Mouse (Mus musculus) cerebellum, adult 2 months (tissue): ENCODE measurements around the gene Muc4. TPM values are rescaled to one million over a fixed set of nuclear protein-coding genes. Genes with fewer than 3 reads are reported as not detected.
A peak's percentile ranks its signal among the peaks of the same experiment; 100 is the strongest.

Experiments
- DNase-seq, 2 experiments: peaks; one replicate each; pipeline ENCODE4 v3.0.0; 2021
- H3K27ac ChIP-seq: fragments of 200-500 bp; 2 replicates; pipeline ENCODE4 v1.5.1; 2012; ENCODE audit warnings: low read length, control low read depth, inconsistent platforms; ENCODE audit not compliant: insufficient read depth
- H3K27me3 ChIP-seq: fragments of 200-500 bp; 2 replicates; pipeline ENCODE4 v1.6.1; 2012; ENCODE audit warnings: inconsistent platforms, mild to moderate bottlenecking, low read length, moderate library complexity; ENCODE audit not compliant: control insufficient read depth, insufficient read depth
- H3K4me1 ChIP-seq: fragments of 200-500 bp; 2 replicates; pipeline ENCODE4 v1.6.1; 2011; ENCODE audit warnings: low read length; ENCODE audit not compliant: control insufficient read depth, insufficient read depth
- H3K4me3 ChIP-seq: fragments of 200-500 bp; replicated peaks from 2 replicates; pipeline ENCODE3; 2011; ENCODE audit warnings: mild to moderate bottlenecking, low read depth, low read length, control low read depth; ENCODE audit not compliant: insufficient read depth
- CTCF ChIP-seq: fragments of 200-500 bp; IDR thresholded peaks from 2 replicates; pipeline ENCODE4 v1.5.1; 2011; ENCODE audit warnings: low read depth, mild to moderate bottlenecking, control low read depth, low read length, moderate library complexity, borderline replicate concordance; ENCODE audit not compliant: insufficient read depth
- POLR2A ChIP-seq: fragments of 200-500 bp; IDR thresholded peaks from 2 replicates; pipeline ENCODE4 v1.6.1; 2011; ENCODE audit warnings: low read length, control low read depth, borderline replicate concordance; ENCODE audit not compliant: insufficient read depth
- WGBS: fragments of 180-500 bp; shearing (Covaris S2); methylation state at CpG from one replicate; pipeline ENCODE4 v1.1.7; 2018; 5-methylcytosine and 5-hydroxymethylcytosine counted together
- polyA plus RNA-seq: library from polyadenylated mRNA; depleted of rRNA; stranded (reverse); fragments of >200 nt; gene quantifications from 2 replicates; pipeline ENCODE4 v1.2.3, GENCODE M21; 2012; rRNA removed

The Muc4 gene
- polyA plus RNA-seq, result 0.03 TPM in 1 of 2 replicates, not detected in the other

DNA sequence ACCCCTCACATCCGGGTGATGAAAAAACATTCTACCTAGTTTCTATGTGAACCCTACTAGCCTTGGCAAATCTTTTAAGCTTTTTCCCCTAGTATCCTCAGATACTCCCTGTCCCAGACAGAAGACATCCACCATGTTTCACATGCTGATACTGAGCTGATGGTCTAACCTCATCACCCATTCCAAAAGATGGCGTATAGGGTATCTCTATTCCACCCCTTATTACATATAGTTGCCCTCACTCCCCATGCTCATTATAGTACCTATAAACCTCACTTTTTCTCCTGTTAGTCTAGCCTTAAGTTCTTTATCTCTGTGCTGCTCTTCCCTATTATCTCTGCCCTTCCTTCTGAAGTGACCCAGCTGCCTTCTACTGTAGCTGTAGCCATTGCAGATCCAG lies at the start of gene Muc4:
Muc4 (plus strand) TSS at position 301 of the 400 bp plus-strand sequence.
- no peaks in the 10 kb centered on the region; the same call in 1 of the 2 replicates for H3K27me3 ChIP-seq
- DNase-seq, result no peak
- 92% methylated on average over 2 of the region's 2 CpGs for WGBS
- TF ChIP-seq POLR2A (no peak), CTCF (no peak)
- H3K4me1 ChIP-seq, result no peaks in the 10 kb centered on the region
- no peak within 1 kb of the TSS for H3K27ac ChIP-seq
- H3K4me3 ChIP-seq, result no peak within 1 kb of the TSS

DNA sequence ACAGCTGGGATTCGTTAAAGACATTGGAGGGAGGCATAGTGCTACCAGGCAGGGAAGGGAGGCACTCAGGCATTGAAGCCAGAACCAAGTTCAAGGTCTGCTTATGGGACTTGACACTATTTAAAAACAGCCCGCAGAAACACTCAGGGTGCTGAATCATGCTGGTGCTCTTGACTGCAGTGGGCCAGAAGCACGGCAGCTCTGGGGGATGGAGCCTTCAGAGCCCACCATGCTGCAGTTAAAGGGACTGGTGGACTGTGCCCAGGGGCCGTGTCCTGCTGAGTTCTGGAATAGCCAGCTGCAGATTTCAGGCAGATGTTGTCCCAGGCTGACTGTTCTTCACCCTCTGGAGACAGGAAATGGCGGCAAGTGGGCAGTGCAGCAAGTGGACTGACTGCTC lies 49.7 kb upstream of the Muc4 start:
- Histone ChIP-seq H3K27ac (no peak overlapping the region), H3K4me3 (no peak overlapping the region), H3K27me3 (no peaks in the 10 kb centered on the region), H3K4me1 (no peaks in the 10 kb centered on the region)
- TF ChIP-seq CTCF (no peak), POLR2A (no peak)
- WGBS, result 57% methylated on average over 5 of the region's 5 CpGs
- DNase-seq, result no peak

DNA sequence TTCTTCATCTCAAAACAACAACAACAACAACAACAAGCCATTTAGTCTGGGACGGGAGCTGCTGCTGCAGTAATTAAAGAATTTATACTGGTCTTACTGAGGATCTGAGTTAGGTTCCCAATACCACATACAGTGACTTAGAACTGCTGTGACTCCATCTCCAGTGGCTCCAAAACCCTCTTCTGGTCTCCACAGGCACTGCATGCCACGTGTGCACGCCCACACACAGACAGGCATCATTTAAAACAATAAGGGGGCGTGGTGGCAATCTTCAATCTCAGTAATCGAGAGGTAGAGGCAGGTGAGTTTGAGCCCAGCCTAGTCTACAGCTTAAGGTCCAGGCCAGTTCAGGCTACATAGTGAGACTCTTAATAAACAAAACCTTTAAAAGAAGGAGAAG lies 48.5 kb upstream of the Muc4 start:
- no peak overlapping the region for H3K27ac ChIP-seq

DNA sequence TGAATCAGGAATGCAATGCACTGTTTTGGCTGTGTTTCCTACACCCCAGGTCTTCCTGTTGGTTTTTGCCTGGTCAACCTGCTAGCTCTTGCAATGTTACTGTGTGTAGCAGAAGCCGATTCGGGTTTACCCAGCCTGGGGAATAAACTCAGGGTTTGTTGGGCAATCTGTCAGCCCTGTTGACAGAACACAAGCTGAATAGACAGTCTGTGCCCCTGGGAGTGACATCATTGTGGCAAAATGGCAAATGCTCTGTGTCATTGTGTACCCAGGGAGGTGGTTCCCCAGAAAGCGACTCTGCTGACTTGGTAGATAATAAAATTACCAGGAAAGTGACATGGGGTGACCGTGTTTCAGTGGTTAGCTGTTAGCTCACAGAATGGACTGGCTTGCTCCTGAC lies 46.9 kb upstream of the Muc4 start:
- no peak for DNase-seq
- H3K27me3 ChIP-seq, result no peaks in the 10 kb centered on the region
- no peak overlapping the region for H3K27ac ChIP-seq
- TF ChIP-seq POLR2A (no peak), CTCF (no peak)
- 58% methylated on average over 4 of the region's 4 CpGs for WGBS
- no peak overlapping the region for H3K4me3 ChIP-seq
- no peaks in the 10 kb centered on the region for H3K4me1 ChIP-seq

More for the DNA sequence above, 48.5 kb upstream of the Muc4 start:
- TF ChIP-seq POLR2A, result no peak
- no peak for TF ChIP-seq CTCF
- no peaks in the 10 kb centered on the region for H3K27me3 ChIP-seq
- H3K4me3 ChIP-seq, result no peak overlapping the region
- no peaks in the 10 kb centered on the region for H3K4me1 ChIP-seq
- no peak for DNase-seq
- 77% methylated on average over 5 of the region's 5 CpGs for WGBS

GRCm38 (mm10) chr16:32689501-32689900 lies 46.2 kb upstream of the Muc4 start:
- TF ChIP-seq CTCF (peak; percentile 80), POLR2A (no peak)
- Histone ChIP-seq H3K4me1 (no peaks in the 10 kb centered on the region), H3K27ac (no peak overlapping the region), H3K4me3 (no peak overlapping the region), H3K27me3 (no peaks in the 10 kb centered on the region)
- peak; percentile 60 to 71 for DNase-seq
- WGBS, result 6% methylated on average over 9 of the region's 9 CpGs

DNA sequence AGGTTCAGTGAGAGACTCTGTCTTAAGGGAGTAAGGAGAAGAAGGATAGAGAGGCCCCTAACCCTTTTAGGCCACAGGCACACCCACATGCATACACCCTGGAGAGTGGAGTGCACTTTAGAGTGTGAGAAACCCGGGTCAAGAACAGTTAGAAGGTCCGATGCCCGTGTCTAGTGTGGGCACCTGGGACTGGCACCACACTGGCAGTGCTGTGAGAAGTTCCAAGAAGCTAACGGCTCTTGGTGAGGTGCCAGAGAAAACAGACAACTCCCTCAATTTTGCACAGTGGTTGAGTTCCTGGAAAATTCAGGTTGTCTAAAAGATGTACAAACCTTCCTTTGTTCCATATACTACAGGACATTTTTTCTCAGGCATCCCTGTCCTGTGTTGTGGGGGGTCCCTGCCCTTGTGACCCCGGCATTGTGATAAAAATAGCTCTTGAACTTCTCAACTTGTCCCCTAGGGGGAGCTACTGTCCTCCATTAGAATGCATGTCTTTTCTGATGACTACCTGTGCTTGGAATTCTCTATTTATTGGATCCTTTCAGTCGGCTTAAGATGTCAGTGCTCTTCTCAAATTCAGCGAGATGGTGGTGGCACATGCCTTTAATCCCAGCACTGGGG lies 38.7 kb upstream of the Muc4 start:
- no peak for DNase-seq
- Histone ChIP-seq H3K4me3 (no peak overlapping the region), H3K27ac (no peak overlapping the region), H3K27me3 (no peaks in the 10 kb centered on the region), H3K4me1 (no peaks in the 10 kb centered on the region)
- WGBS, result 15% methylated on average over 7 of the region's 7 CpGs
- no peak for TF ChIP-seq POLR2A
- peak; percentile 61 for TF ChIP-seq CTCF

- Histone ChIP-seq H3K27me3 (no peaks in the 10 kb centered on the region), H3K4me3 (no peak overlapping the region), H3K27ac (no peak overlapping the region), H3K4me1 (no peaks in the 10 kb centered on the region)
- WGBS, result 87% methylated on average over 22 of the region's 22 CpGs
- no peak for TF ChIP-seq CTCF
- TF ChIP-seq POLR2A, result no peak
- DNase-seq, result no peak
Observed at GRCm38 (mm10) chr16:32697665-32698446, 37.8 kb upstream of the Muc4 start.

- WGBS, result 52% methylated on average over 7 of the region's 7 CpGs
- H3K4me1 ChIP-seq, result no peaks in the 10 kb centered on the region
- H3K27me3 ChIP-seq, result no peaks in the 10 kb centered on the region
- no peak overlapping the region for H3K4me3 ChIP-seq
- H3K27ac ChIP-seq, result no peak overlapping the region
- DNase-seq, result no peak
- no peak for TF ChIP-seq POLR2A
- TF ChIP-seq CTCF, result no peak
Observed at GRCm38 (mm10) chr16:32698550-32698949, 37.1 kb upstream of the Muc4 start.
